In genomic region chr11:119547183-119547921, GRCm38 (mm10) we compare ENCODE assay signal across 8 mouse cellular contexts. TPM values are rescaled to one million over a fixed set of nuclear protein-coding genes. Genes with fewer than 3 reads are reported as not detected.
A peak's percentile ranks its signal among the peaks of the same experiment; 100 is the strongest.
DNase-seq lines count a peak whose midpoint lies in the region; ATAC-seq and TF ChIP-seq lines count a peak whose summit lies in the region.

Gene Nptx1 (minus strand): TSS chr11:119547753.

- peaks cover 19% of the 10 kb centered on the region for H3K4me1 ChIP-seq in lung, embryonic 14.5 days (ENCODE audit: insufficient read depth)
- no peaks in the 10 kb centered on the region for H3K4me1 ChIP-seq in bone marrow macrophage, adult 2 months (ENCODE audit: control insufficient read depth, insufficient read depth, low read length)
- H3K4me1 ChIP-seq in embryonic fibroblast, embryonic 13.5 days (ENCODE audit: control insufficient read depth, insufficient read depth, low read length): peaks cover 6% of the 10 kb centered on the region
- H3K4me1 ChIP-seq in intestine, embryonic 16.5 days (ENCODE audit: control insufficient read depth, insufficient read depth, low read length): peaks cover 34% of the 10 kb centered on the region
- H3K4me1 ChIP-seq in liver, embryonic 14.5 days (replicated peaks; ENCODE audit: control insufficient read depth in 2 of 2, insufficient read depth in 2 of 2, low read length in 1 of 2): peaks cover 0 to 4% of the 10 kb centered on the region in 2 experiments; a peak in 2 of 4 replicates

- peak; percentile 25; the same call in 1 of the 2 replicates for ATAC-seq in lung, embryonic 14.5 days (ENCODE audit: insufficient read depth)
- ATAC-seq in intestine, embryonic 16.5 days: no peak
- ATAC-seq in liver, embryonic 14.5 days (ENCODE audit: insufficient read depth): no peak

- no peak within 1 kb of the TSS for H3K27ac ChIP-seq in lung, embryonic 14.5 days (ENCODE audit: low read depth)
- no peak within 1 kb of the TSS for H3K27ac ChIP-seq in bone marrow macrophage, adult 2 months (ENCODE audit: insufficient read depth, low read depth, low read length)
- H3K27ac ChIP-seq in embryonic fibroblast, embryonic 13.5 days (ENCODE audit: insufficient read depth, low read length): no peak within 1 kb of the TSS
- H3K27ac ChIP-seq in intestine, embryonic 16.5 days (ENCODE audit: low read length): no peak within 1 kb of the TSS
- H3K27ac ChIP-seq in liver, embryonic 14.5 days: no peak within 1 kb of the TSS

- no peaks in the 10 kb centered on the region for H3K9me3 ChIP-seq in lung, embryonic 14.5 days (ENCODE audit: low read depth, low read length)
- H3K9me3 ChIP-seq in intestine, embryonic 16.5 days (ENCODE audit: control insufficient read depth, low read length): no peaks in the 10 kb centered on the region
- H3K9me3 ChIP-seq in liver, embryonic 14.5 days (ENCODE audit: control insufficient read depth, low read length): no peaks in the 10 kb centered on the region

- DNase-seq in lung, embryonic 14.5 days: peak; percentile 44
- no peak for DNase-seq in lung, postnatal 10 days
- DNase-seq in liver, embryonic 14.5 days (ENCODE audit: low read depth in 3 of 3, low spot score in 3 of 3): no peak
- peak; percentile 74 for DNase-seq in right cerebral cortex, postnatal 14 days
- DNase-seq in adipocyte (ENCODE audit: low spot score): no peak

- H3K9ac ChIP-seq in lung, embryonic 14.5 days: peak within 1 kb of the TSS; percentile 54
- peak within 1 kb of the TSS; percentile 64 for H3K9ac ChIP-seq in intestine, embryonic 16.5 days (ENCODE audit: low read depth, low read length)
- H3K9ac ChIP-seq in liver, embryonic 14.5 days (replicated peaks): no peak within 1 kb of the TSS

- no peak for TF ChIP-seq POLR2A in bone marrow macrophage, adult 2 months (IDR thresholded peaks at IDR 0.05; ENCODE audit: borderline replicate concordance, low read depth, low read length)
- TF ChIP-seq POLR2A in embryonic fibroblast, embryonic 13.5 days (IDR thresholded peaks at IDR 0.05; ENCODE audit: low read depth, low read length): no peak; the same call in 1 of the 2 replicates

- H3K4me3 ChIP-seq in lung, embryonic 14.5 days (ENCODE audit: low read depth, low read length): peak within 1 kb of the TSS; percentile 54
- peak within 1 kb of the TSS; percentile 54 for H3K4me3 ChIP-seq in bone marrow macrophage, adult 2 months (ENCODE audit: insufficient read depth, low read length)
- H3K4me3 ChIP-seq in embryonic fibroblast, embryonic 13.5 days (ENCODE audit: insufficient read depth, low read length): peak within 1 kb of the TSS; percentile 16
- peak within 1 kb of the TSS; percentile 62 for H3K4me3 ChIP-seq in intestine, embryonic 16.5 days (ENCODE audit: low read length)
- peak within 1 kb of the TSS; percentile 6 to 41; a peak in 3 of 4 replicates for H3K4me3 ChIP-seq in liver, embryonic 14.5 days (ENCODE audit: insufficient read depth in 1 of 2, low read depth in 2 of 2, low read length in 2 of 2)

- peak within 1 kb of the TSS; percentile 98 for H3K4me2 ChIP-seq in lung, embryonic 14.5 days
- peak within 1 kb of the TSS; percentile 99 for H3K4me2 ChIP-seq in intestine, embryonic 16.5 days (ENCODE audit: low read depth, low read length)
- peak within 1 kb of the TSS; percentile 55 for H3K4me2 ChIP-seq in liver, embryonic 14.5 days (ENCODE audit: low read depth)

- under 1% methylated on average over 86 of the region's 90 CpGs for WGBS in lung, embryonic 14.5 days
- under 1% methylated on average over 90 of the region's 90 CpGs for WGBS in intestine, embryonic 16.5 days
- WGBS in liver, embryonic 14.5 days (ENCODE audit: insufficient replicate concordance): 1% methylated on average over 86 of the region's 90 CpGs

- no peaks in the 10 kb centered on the region for H3K36me3 ChIP-seq in lung, embryonic 14.5 days (ENCODE audit: insufficient read depth)
- no peaks in the 10 kb centered on the region for H3K36me3 ChIP-seq in intestine, embryonic 16.5 days (ENCODE audit: control insufficient read depth, insufficient read depth, low read length)
- H3K36me3 ChIP-seq in liver, embryonic 14.5 days (replicated peaks; ENCODE audit: control insufficient read depth, insufficient read depth, low read depth): no peaks in the 10 kb centered on the region

- no peak for TF ChIP-seq CTCF in lung, embryonic 14.5 days (IDR thresholded peaks at IDR 0.05; ENCODE audit: low read depth)
- no peak for TF ChIP-seq CTCF in bone marrow macrophage, adult 2 months (IDR thresholded peaks at IDR 0.05; ENCODE audit: low read depth, low read length)
- no peak for TF ChIP-seq CTCF in embryonic fibroblast, embryonic 13.5 days (IDR thresholded peaks at IDR 0.05; ENCODE audit: borderline replicate concordance, insufficient read depth, low read length)
- no peak for TF ChIP-seq CTCF in liver, embryonic 14.5 days (IDR thresholded peaks at IDR 0.05; ENCODE audit: low read depth)

- peaks cover 72% of the 10 kb centered on the region for H3K27me3 ChIP-seq in lung, embryonic 14.5 days (ENCODE audit: insufficient read depth, low read length)
- H3K27me3 ChIP-seq in intestine, embryonic 16.5 days (replicated peaks; ENCODE audit: control insufficient read depth, insufficient read depth, low read length): peaks cover 87% of the 10 kb centered on the region
- peaks cover 72% of the 10 kb centered on the region for H3K27me3 ChIP-seq in liver, embryonic 14.5 days (ENCODE audit: control insufficient read depth, insufficient read depth, low read length)

- no peak for TF ChIP-seq EP300 in liver, embryonic 14.5 days (IDR thresholded peaks at IDR 0.05; ENCODE audit: low read depth)

RNA-seq across cellular contexts. Expression of gene Nptx1, which starts in this region (rescaled TPM):
- polyA plus RNA-seq in lung, embryonic 14.5 days (2014; fragmentation: Nextera tagmentation; extraction: Ambion mirVana): 1.3 and 1.4 TPM in 2 replicates
- 0.21 and 0.40 TPM in 2 replicates for polyA plus RNA-seq in bone marrow macrophage, adult 2 months (2012; ENCODE audit: insufficient read depth, insufficient read length, missing spikeins)
- polyA plus RNA-seq in embryonic fibroblast, embryonic 13.5 days (2011; ENCODE audit: insufficient read length, low read depth, missing spikeins): 1.2 and 3.3 TPM in 2 replicates
- polyA plus RNA-seq in intestine, embryonic 16.5 days (2015; fragmentation: Nextera tagmentation; extraction: Ambion mirVana): 0.56 and 0.65 TPM in 2 replicates
- polyA plus RNA-seq in liver, embryonic 14.5 days (2012; rRNA removed): 0.01 TPM in 1 of 2 replicates, not detected in the other
- polyA plus RNA-seq in liver, embryonic 14.5 days (2014; fragmentation: Nextera tagmentation; extraction: Ambion mirVana): 0.06 TPM in 1 of 2 replicates, not detected in the other

Comparison
In these comparisons a context has a peak if more than half of its experiments do, and no peak if none do; other contexts are left out.
1. DNase-seq: peak in lung, embryonic 14.5 days (single experiment) and right cerebral cortex, postnatal 14 days (single experiment); none in lung, postnatal 10 days (single experiment), liver, embryonic 14.5 days (0 of 3) and adipocyte (single experiment).
2. Peak in every context shown above with its lines, with median percentiles within 50 percentile points of each other: H3K4me2 ChIP-seq and H3K4me3 ChIP-seq.